Mouse (Mus musculus): ENCODE data around the gene Arv1. TPM values are rescaled to one million over a fixed set of nuclear protein-coding genes. Genes with fewer than 3 reads are reported as not detected.

Gene Arv1
- total RNA-seq, 2 experiments from 2014 or later = 10.3 to 12.8 TPM

DNA sequence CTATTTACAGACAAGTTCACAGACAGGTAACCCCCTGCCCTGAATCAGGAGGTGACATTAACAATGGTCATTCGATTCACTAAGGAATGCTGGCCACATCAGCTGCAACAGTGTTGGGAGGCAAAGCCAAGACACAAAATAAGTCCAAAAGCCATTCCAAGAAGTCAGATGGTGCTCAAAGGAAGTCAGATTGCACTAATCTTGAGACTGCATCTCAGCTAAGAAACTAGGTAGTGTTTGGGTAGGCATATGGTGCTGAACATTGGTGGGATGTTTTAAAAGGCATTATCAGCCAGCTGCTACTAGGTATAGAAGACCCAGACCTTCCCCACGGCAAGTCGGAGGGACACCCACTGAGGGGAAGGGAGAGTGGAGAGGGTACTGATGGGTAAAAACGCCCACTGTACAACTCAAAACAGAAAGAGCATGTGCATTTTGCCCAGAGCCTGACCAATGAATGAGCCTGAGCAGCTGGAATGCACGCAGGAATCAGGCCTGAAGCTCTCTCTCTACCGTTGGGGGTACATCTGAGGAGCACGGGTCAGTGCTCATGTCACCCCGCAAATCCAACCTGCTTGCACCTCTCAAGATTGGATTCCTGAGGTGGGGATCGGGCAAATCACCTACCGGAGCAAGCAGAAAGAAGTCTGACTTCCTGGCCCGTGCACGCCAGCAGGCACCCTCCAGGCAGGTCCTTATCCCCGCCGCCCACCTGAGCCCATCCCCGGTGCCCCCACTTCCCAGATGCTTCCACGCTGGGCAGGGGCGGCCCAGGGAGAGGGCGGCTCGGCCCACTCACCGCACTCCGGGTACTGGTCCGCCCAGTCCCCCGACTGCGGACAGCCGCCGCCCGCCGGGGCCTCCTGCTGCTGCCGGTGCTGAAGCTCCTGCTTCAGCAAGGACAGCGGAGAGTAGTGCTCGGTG is 739 bp upstream of the Arv1 start:
- no peak for DNase-seq (ENCODE audit: low spot score in 2 of 2)

- no peak for DNase-seq (ENCODE audit: low spot score in 2 of 2)
Measured at GRCm38 (mm10) chr8:124724301-124724700, 2.4 kb downstream of the Arv1 start.

DNA sequence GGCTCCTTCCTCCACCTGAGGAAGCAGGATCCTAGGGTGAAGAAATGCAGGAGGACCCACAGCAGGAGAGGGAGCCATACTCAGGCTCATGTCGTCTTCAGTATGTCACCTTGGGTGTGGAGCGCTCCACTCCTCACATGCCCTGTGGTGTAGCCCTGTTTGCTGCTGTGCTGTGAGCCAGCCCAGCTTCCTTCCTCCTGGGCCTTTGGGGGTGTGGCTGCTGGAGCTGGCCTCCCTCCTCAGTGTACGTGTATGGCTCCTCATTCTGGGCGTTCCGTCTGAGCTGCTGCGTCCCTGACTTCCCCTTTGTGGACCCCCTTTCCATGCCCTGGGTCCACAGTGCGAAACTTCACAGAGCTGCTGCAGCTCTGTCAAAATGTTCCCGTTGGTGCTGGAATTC is 10.9 kb downstream of the Arv1 start:
- no peak for DNase-seq (ENCODE audit: low spot score in 2 of 2)

GRCm38 (mm10) chr8:124735371-124735911 is 13.5 kb downstream of the Arv1 start:
- DNase-seq (ENCODE audit: low spot score in 2 of 2) = no peak

DNA sequence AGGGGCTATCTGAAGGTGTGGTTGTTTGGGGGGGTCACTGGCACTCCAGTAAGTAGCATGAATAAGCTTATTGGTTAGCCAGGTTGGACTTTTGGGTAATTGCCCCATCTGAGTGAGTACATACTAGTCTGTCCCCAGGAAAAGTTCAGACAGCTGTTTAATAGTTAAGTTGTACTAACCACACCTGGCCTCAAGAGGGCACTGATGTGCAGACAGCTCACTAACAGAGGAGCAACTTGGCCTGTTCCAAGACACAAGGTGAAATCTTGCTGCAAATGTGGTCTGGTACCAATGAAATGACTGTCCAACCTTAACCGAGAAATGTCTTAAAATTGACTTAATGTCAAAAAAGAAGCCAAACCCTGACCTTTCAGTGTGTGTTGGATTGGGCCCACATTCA is 17.3 kb downstream of the Arv1 start:
- DNase-seq (ENCODE audit: low spot score in 2 of 2) = peak in 1 of 2 experiments; percentile 7

DNA sequence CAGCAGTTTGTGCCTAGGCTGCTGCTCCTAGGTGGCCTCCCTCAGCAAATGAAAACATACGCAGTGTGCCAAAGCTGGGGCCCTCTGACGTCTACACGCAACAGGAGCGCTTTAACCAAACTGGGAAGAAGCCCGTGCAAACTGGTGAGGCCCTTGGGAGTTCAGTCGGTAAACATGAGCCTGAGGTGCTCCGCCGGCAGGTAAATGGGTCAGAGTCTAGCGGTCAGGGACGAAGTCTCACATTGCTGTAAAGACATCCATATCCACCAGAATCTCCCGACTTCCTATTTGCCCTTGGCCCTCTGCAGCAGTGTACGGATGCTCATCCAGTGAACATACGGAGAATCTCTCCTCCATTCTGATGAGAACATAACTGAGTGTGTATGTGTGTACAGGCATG is 24.7 kb downstream of the Arv1 start:
- no peak for DNase-seq (ENCODE audit: low spot score in 2 of 2)

GRCm38 (mm10) chr8:124751191-124751590 is 29.3 kb downstream of the Arv1 start:
- no peak for DNase-seq (ENCODE audit: low spot score in 2 of 2)

GRCm38 (mm10) chr8:124751709-124752173 is 29.8 kb downstream of the Arv1 start, which contains the start of gene Fam89a:
Gene Fam89a, minus strand, starts transcription at chr8:124751832.
- DNase-seq (ENCODE audit: low spot score in 2 of 2) = no peak

- no peak for DNase-seq (ENCODE audit: low spot score in 2 of 2)
Measured at GRCm38 (mm10) chr8:124752325-124752862, 30.5 kb downstream of the Arv1 start.

- no peak for DNase-seq (ENCODE audit: low spot score in 2 of 2)
Measured at GRCm38 (mm10) chr8:124754101-124754791, 32.3 kb downstream of the Arv1 start.

- no peak for DNase-seq (ENCODE audit: low spot score in 2 of 2)
Measured at GRCm38 (mm10) chr8:124754792-124755190, 32.9 kb downstream of the Arv1 start.

GRCm38 (mm10) chr8:124755481-124755880 is 33.5 kb downstream of the Arv1 start:
- DNase-seq (ENCODE audit: low spot score in 2 of 2) = no peak

- DNase-seq (ENCODE audit: low spot score in 2 of 2) = no peak
Measured at GRCm38 (mm10) chr8:124756153-124756552, 34.2 kb downstream of the Arv1 start.

GRCm38 (mm10) chr8:124756601-124757000 is 34.7 kb downstream of the Arv1 start:
- DNase-seq (ENCODE audit: low spot score in 2 of 2) = no peak

DNA sequence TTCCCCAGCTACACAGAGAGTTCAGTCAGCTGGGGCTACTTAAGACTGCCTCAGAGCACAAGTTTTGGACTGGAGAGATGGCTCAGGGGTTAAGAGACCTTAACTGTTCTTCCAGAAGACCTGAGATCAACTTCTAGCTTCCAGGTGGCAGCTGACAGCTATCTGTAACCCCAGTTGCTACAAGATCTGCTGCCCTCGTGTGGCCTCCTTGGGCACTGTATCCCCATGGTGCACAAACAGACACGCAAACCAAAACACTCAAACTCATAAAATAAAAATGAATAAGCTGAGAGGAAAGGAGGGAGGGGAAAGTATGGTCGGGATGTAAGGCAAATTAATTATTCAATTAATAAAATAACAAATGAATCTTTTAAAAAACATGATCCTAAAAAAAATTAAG is 36.6 kb downstream of the Arv1 start:
- DNase-seq (ENCODE audit: low spot score in 2 of 2) = no peak

DNA sequence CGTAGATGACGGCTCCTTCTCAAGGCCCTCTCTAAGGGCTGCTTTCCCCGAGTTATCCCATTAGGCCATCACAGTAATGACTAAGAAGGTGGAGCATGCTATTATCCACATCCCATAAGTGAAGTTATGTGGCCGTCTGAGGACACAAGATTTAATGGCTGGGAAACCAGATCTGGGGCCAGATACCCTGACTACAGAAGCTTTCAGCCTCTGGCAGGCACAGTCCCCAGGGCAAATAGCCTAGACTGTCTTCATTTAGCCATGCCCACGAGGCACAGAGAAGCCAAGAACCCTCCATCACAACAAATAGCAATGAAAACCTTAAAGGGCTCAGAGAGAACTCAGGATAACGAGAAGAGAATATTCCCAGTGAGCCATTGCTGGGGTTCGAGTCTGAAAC is 41.1 kb downstream of the Arv1 start:
- no peak for DNase-seq (ENCODE audit: low spot score in 2 of 2)

DNA sequence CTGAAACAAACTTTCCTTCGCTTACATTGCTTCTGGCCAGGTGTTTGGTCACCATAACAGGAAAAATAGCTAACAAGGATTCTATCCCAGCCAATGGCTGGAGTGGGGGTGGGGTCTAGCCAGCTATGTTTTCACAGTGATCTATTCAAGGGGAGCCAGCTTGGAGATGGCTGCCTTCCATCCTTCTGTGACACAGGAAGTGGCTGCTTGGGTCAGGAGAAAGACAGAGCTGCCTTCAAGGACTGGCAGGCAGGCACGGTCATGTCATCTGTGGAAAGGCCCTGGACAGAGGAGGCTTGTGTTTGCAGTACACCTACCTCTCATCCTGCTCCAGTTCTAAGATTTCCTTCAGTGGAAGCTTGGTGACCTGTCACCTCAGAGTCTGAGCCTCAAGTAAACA is 50.5 kb downstream of the Arv1 start:
- no peak for DNase-seq (ENCODE audit: low spot score in 2 of 2)

- DNase-seq (ENCODE audit: low spot score in 2 of 2) = peak; percentile 70 to 79
Measured at GRCm38 (mm10) chr8:124775695-124776094, 53.8 kb downstream of the Arv1 start.

GRCm38 (mm10) chr8:124780236-124780635 is 58.3 kb downstream of the Arv1 start:
- no peak for DNase-seq (ENCODE audit: low spot score in 2 of 2)

DNA sequence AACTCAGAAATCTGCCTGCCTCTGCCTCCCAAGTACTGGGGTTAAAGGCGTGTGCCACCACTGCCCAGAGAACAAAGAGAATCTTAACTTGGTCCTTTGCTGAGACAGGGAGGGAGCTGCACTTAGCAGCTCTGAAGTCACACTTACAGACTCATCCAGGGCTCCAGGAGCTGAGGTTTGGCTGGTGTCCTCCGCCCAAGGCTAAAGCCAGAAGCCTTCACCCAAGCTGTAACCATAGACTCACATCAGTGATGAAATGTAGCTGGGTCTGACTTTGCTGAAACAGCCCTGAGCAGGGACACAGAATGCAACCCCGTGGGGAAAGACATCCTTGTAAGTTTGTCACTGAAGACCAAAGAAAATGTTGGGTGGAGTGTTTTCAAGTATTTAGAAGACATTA is 60.5 kb downstream of the Arv1 start:
- no peak for DNase-seq (ENCODE audit: low spot score in 2 of 2)

- DNase-seq (ENCODE audit: low spot score in 2 of 2) = no peak
Measured at GRCm38 (mm10) chr8:124783228-124783627, 61.3 kb downstream of the Arv1 start.
